Mouse (Mus musculus) induced T-regulatory cell, adult 2 months (primary cell): Measurements from ENCODE around the gene Eef2.

ENCODE experiments used
- DNase-seq: peaks from one replicate; pipeline ENCODE4 v3.0.0-alpha.2; 2012; ENCODE audit warnings: low read depth

The Eef2 gene

GRCm38 (mm10) chr10:81180946-81181345 is 4.5 kb downstream of the Eef2 start:
- peak; percentile 31 for DNase-seq

GRCm38 (mm10) chr10:81181860-81182259 is 5.4 kb downstream of the Eef2 start:
- DNase-seq = peak; percentile 37

- peak; percentile 100 for DNase-seq
Observed at GRCm38 (mm10) chr10:81182336-81183333, 6.2 kb downstream of the Eef2 start, which contains the start of gene Dapk3. Gene Dapk3, plus strand, starts transcription at chr10:81183005.

- DNase-seq = no peak
Observed at GRCm38 (mm10) chr10:81183805-81184204, 7.4 kb downstream of the Eef2 start, which contains the start of gene 4930442H23Rik. Gene 4930442H23Rik, minus strand, starts transcription at chr10:81183849.

- DNase-seq = no peak
Observed at GRCm38 (mm10) chr10:81184765-81185164, 8.3 kb downstream of the Eef2 start.

GRCm38 (mm10) chr10:81187161-81187560 is 10.7 kb downstream of the Eef2 start:
- no peak for DNase-seq

- DNase-seq = no peak
Observed at GRCm38 (mm10) chr10:81189821-81190220, 13.4 kb downstream of the Eef2 start.

GRCm38 (mm10) chr10:81190236-81190911 is 13.9 kb downstream of the Eef2 start:
- peak; percentile 66 for DNase-seq

GRCm38 (mm10) chr10:81190912-81191321 is 14.5 kb downstream of the Eef2 start:
- peak; percentile 54 for DNase-seq

- DNase-seq = no peak
Observed at GRCm38 (mm10) chr10:81191342-81191982, 15.0 kb downstream of the Eef2 start.

GRCm38 (mm10) chr10:81192270-81192967 is 16.0 kb downstream of the Eef2 start:
- peak; percentile 93 for DNase-seq

GRCm38 (mm10) chr10:81192968-81193501 is 16.6 kb downstream of the Eef2 start:
- no peak for DNase-seq

GRCm38 (mm10) chr10:81193991-81194774 is 17.8 kb downstream of the Eef2 start:
- DNase-seq = peak; percentile 85

- DNase-seq = peak; percentile 44
Observed at GRCm38 (mm10) chr10:81195300-81195699, 18.9 kb downstream of the Eef2 start.

- no peak for DNase-seq
Observed at GRCm38 (mm10) chr10:81196470-81197065, 20.1 kb downstream of the Eef2 start.

- no peak for DNase-seq
Observed at GRCm38 (mm10) chr10:81197305-81197704, 20.9 kb downstream of the Eef2 start.

GRCm38 (mm10) chr10:81198230-81198629 is 21.8 kb downstream of the Eef2 start:
- DNase-seq = peak; percentile 92

- no peak for DNase-seq
Observed at GRCm38 (mm10) chr10:81198990-81199389, 22.6 kb downstream of the Eef2 start.

GRCm38 (mm10) chr10:81200141-81200540 is 23.7 kb downstream of the Eef2 start:
- no peak for DNase-seq
